Mouse (Mus musculus) myocyte (in vitro differentiated cells): ENCODE data around the gene B3galnt1.

Experiments used
- CEBPB ChIP-seq: IDR thresholded peaks from 2 replicates; pipeline ENCODE4 v1.6.1; 2011; ENCODE audit warnings: mild to moderate bottlenecking, moderate library complexity; ENCODE audit not compliant: poor library complexity, insufficient read depth, severe bottlenecking
- E2F4 ChIP-seq: IDR thresholded peaks from one replicate; pipeline ENCODE4 v1.6.1; 2011; ENCODE audit warnings: mild to moderate bottlenecking, control low read depth, moderate library complexity; ENCODE audit not compliant: insufficient read depth
- MAX ChIP-seq: IDR thresholded peaks from one replicate; pipeline ENCODE4 v1.6.1; 2011; ENCODE audit warnings: low read depth, mild to moderate bottlenecking, control low read depth
- MYOD1 ChIP-seq, 3 experiments: IDR thresholded peaks; one replicate each; pipeline ENCODE4 v1.6.1; 2011; ENCODE audit warnings: control low read depth in 2 of 3, low read depth in 2 of 3, mild to moderate bottlenecking in 2 of 3, moderate library complexity in 1 of 3; ENCODE audit not compliant: insufficient read length in 2 of 3, control insufficient read depth in 1 of 3
- MYOG ChIP-seq, 3 experiments: IDR thresholded peaks; one replicate each; pipeline ENCODE4 v1.6.1; 2011; ENCODE audit warnings: control low read depth in 2 of 3, low read depth in 2 of 3, mild to moderate bottlenecking in 2 of 3; ENCODE audit not compliant: insufficient read length in 2 of 3, control insufficient read depth in 1 of 3, insufficient read depth in 1 of 3
- POLR2A ChIP-seq: IDR thresholded peaks from one replicate; pipeline ENCODE4 v1.6.1; 2011; ENCODE audit warnings: low read depth, mild to moderate bottlenecking, control low read depth, moderate library complexity; ENCODE audit not compliant: insufficient read length
- POLR2AphosphoS2 ChIP-seq: IDR thresholded peaks from one replicate; pipeline ENCODE4 v1.6.1; 2011; ENCODE audit warnings: low read depth, control low read depth; ENCODE audit not compliant: insufficient read length
- REST ChIP-seq: IDR thresholded peaks from one replicate; pipeline ENCODE4 v1.6.1; 2011; ENCODE audit warnings: mild to moderate bottlenecking, control low read depth, moderate library complexity; ENCODE audit not compliant: insufficient read depth, insufficient read length
- SRF ChIP-seq: IDR thresholded peaks from one replicate; pipeline ENCODE4 v1.6.1; 2011; ENCODE audit warnings: low read depth; ENCODE audit not compliant: control insufficient read depth, insufficient read length
- TCF12 ChIP-seq: IDR thresholded peaks from one replicate; pipeline ENCODE4 v1.6.1; 2011; ENCODE audit warnings: mild to moderate bottlenecking, control low read depth; ENCODE audit not compliant: poor library complexity, insufficient read depth, severe bottlenecking
- TCF3 ChIP-seq: IDR thresholded peaks from one replicate; pipeline ENCODE4 v1.6.1; 2011; ENCODE audit warnings: low read depth, control low read depth; ENCODE audit not compliant: insufficient read length
- USF1 ChIP-seq: IDR thresholded peaks from one replicate; pipeline ENCODE4 v1.6.1; 2011; ENCODE audit warnings: low read depth, mild to moderate bottlenecking, control low read depth, moderate library complexity

DNA sequence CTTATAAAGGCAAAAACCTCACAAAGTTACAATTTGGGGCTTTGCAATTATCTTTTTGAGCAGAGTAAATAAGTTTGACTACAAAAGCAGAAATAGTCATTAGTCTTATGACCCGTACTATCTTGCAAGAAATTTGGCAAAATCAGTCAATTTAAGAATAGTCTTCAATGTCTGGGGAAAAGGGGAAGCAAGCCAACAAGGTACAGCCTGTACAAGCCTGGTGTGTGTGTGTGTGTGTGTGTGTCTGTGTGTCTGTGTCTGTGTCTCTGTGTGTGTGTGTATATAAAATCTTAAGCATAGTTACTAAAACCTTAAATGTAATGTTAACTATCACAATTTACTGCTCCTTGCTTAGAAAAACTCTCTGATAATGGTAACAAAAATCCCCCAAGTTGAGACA is 8.2 kb upstream of the B3galnt1 start:
- TF ChIP-seq POLR2A (no peak), TCF3 (no peak), MYOG (IDR thresholded peaks at IDR 0.05; ENCODE audit: control insufficient read depth in 1 of 3, insufficient read depth in 1 of 3, insufficient read length in 2 of 3, low read depth in 2 of 3) (no peak), E2F4 (no peak), TCF12 (no peak), POLR2AphosphoS2 (no peak), USF1 (no peak), CEBPB (no peak), MYOD1 (IDR thresholded peaks at IDR 0.05; ENCODE audit: control insufficient read depth in 1 of 3, insufficient read length in 2 of 3, low read depth in 2 of 3) (no peak), MAX (no peak), SRF (no peak), REST (no peak)
